Mouse (Mus musculus): ENCODE data around the gene Gm4952.

DNA sequence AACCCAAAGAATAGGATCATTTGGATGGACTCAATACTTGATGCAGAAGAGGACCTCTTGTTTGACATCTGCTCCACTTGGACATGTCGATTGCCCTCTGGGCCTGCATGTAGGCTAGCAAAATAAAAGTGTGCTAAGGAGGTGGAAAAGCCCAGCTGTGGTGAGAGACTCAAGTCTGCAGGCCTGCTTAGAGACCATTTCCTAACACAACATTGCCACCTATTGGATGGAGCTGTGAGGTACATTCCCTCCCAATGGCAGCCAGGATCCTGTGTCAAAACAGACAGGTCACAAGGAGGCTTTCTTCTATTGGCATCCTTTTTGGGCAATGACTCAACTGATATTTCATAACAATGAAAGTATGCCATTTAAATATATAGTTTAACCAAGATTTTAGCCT, 7.9 kb upstream of the Gm4952 start:
- no peak for TF ChIP-seq POLR2A (IDR thresholded peaks at IDR 0.05; ENCODE audit: insufficient read length, low read depth)
- TF ChIP-seq POLR2AphosphoS2 (IDR thresholded peaks at IDR 0.05; ENCODE audit: insufficient read length, low read depth), result no peak

Data from myocyte (in vitro differentiated cells).